Mouse (Mus musculus): ENCODE measurements around the gene Cep164. TPM values are rescaled to one million over a fixed set of nuclear protein-coding genes. Genes with fewer than 3 reads are reported as not detected.
"Not testable (repeated sequence)": the region's sequence is repeated elsewhere in the genome, so short reads cannot be mapped to it uniquely, and the experiment has no call there.

Gene Cep164
- polyA plus RNA-seq, 1 experiment from 2014 or later: 19.8 TPM

GRCm38 (mm10) chr9:45791456-45792142 lies 36.9 kb downstream of the Cep164 start:
- H3K9ac ChIP-seq (ENCODE audit: low read depth, low read length): no peak overlapping the region
- H3K4me2 ChIP-seq: no peak overlapping the region
- ATAC-seq (replicated peaks; ENCODE audit: insufficient number of reproducible peaks, low FRiP score, low TSS enrichment): no peak
- H3K27me3 ChIP-seq (ENCODE audit: control insufficient read depth, insufficient read depth, low read length): no peaks in the 10 kb centered on the region
- 77% methylated on average over 8 of the region's 8 CpGs for WGBS (ENCODE audit: insufficient replicate concordance)
- H3K36me3 ChIP-seq (ENCODE audit: control insufficient read depth, insufficient read depth, low read length): 0 out of 2 replicates have a peak, but pooled peaks cover 3% of the 10 kb centered on the region
- no peaks in the 10 kb centered on the region for H3K9me3 ChIP-seq (replicated peaks; ENCODE audit: control insufficient read depth, low read length)
- no peak overlapping the region for H3K27ac ChIP-seq (ENCODE audit: low read depth, low read length)
- no peak overlapping the region for H3K4me3 ChIP-seq (ENCODE audit: low read depth, low read length)
- H3K4me1 ChIP-seq (ENCODE audit: control insufficient read depth, insufficient read depth, low read length): 0 out of 2 replicates have a peak, but pooled peaks cover 6% of the 10 kb centered on the region

DNA sequence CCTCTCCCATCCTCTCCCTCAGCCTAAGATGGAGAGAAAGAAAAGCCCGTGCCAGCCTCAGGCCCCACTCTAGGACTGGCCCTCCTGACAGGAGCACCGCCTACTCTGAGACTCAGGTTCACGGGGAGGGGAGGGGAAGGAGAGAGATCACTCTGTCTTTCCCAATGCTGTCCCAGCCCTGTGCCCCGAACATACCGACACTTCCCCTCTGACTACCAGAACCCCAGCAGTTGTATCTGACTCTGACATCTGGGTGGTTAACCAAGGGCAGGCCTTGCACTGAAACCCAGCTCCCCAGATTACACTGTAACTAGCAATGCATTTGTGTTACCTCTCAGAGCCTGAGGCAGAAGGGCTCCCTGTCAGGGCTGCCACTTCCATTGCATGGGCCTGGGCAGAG lies 40.1 kb downstream of the Cep164 start:
- Histone ChIP-seq H3K4me3 (ENCODE audit: low read depth, low read length) (no peak overlapping the region), H3K9ac (ENCODE audit: low read depth, low read length) (no peak overlapping the region), H3K36me3 (ENCODE audit: control insufficient read depth, insufficient read depth, low read length) (peaks cover 6% of the 10 kb centered on the region; the same call in 1 of the 2 replicates), H3K4me2 (no peak overlapping the region), H3K9me3 (replicated peaks; ENCODE audit: control insufficient read depth, low read length) (no peaks in the 10 kb centered on the region), H3K27ac (ENCODE audit: low read depth, low read length) (no peak overlapping the region), H3K27me3 (ENCODE audit: control insufficient read depth, insufficient read depth, low read length) (no peaks in the 10 kb centered on the region), H3K4me1 (ENCODE audit: control insufficient read depth, insufficient read depth, low read length) (0 out of 2 replicates have a peak, but pooled peaks cover 6% of the 10 kb centered on the region)
- WGBS (ENCODE audit: insufficient replicate concordance): 52% methylated on average over 5 of the region's 5 CpGs
- no peak for ATAC-seq (replicated peaks; ENCODE audit: insufficient number of reproducible peaks, low FRiP score, low TSS enrichment)

DNA sequence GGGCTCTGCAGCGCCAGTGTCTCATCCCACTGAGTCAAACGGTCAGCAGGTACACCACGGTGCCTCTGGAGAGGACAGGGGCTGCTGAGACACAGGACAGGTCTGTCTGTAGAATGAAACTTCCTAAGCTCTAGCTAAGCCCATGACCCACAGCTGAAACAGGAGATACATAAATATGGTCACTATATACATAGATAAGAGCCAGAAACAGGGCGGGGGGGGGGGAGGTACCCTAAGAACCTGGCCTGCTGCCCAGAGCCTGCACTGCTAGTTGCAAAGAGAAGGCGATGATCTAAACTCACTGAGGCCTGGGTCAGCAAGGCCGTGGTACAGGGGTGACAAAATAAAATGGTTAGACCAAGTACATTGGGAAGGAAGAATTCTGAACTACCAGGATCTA lies 40.9 kb downstream of the Cep164 start:
- no peak for ATAC-seq (replicated peaks; ENCODE audit: insufficient number of reproducible peaks, low FRiP score, low TSS enrichment)
- Histone ChIP-seq H3K27ac (ENCODE audit: low read depth, low read length) (no peak overlapping the region), H3K9ac (ENCODE audit: low read depth, low read length) (no peak overlapping the region)

DNA sequence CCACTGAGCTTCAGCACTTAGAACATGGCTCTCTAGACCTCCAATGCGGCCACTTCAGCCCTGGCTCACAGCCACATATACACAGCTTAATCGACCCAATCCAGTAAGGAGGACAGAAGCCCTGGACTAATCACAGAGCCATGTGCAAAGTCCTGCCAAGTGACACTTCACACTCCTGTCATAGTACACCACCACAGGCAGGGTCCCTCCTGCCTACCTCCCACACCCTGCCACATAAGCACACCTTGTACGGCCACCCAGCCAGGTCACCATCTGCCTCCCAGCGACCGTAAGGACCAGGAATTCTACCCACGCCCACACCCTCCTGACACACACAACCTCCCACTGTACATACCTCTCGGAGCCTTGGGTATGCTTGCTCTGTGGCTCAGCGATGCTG lies 41.4 kb downstream of the Cep164 start:
- Histone ChIP-seq H3K9ac (ENCODE audit: low read depth, low read length) (no peak overlapping the region), H3K27me3 (ENCODE audit: control insufficient read depth, insufficient read depth, low read length) (no peaks in the 10 kb centered on the region), H3K4me2 (no peak overlapping the region), H3K4me1 (ENCODE audit: control insufficient read depth, insufficient read depth, low read length) (0 out of 2 replicates have a peak, but pooled peaks cover 6% of the 10 kb centered on the region), H3K36me3 (ENCODE audit: control insufficient read depth, insufficient read depth, low read length) (peaks cover 6% of the 10 kb centered on the region; the same call in 1 of the 2 replicates), H3K4me3 (ENCODE audit: low read depth, low read length) (no peak overlapping the region), H3K9me3 (replicated peaks; ENCODE audit: control insufficient read depth, low read length) (no peaks in the 10 kb centered on the region), H3K27ac (ENCODE audit: low read depth, low read length) (no peak overlapping the region)
- whole genome bisulfite sequencing (ENCODE audit: insufficient replicate concordance): 79% methylated on average over 8 of the region's 8 CpGs
- ATAC-seq (replicated peaks; ENCODE audit: insufficient number of reproducible peaks, low FRiP score, low TSS enrichment): no peak

More for the DNA sequence above, 40.9 kb downstream of the Cep164 start:
- Histone ChIP-seq H3K4me2 (no peak overlapping the region), H3K4me1 (ENCODE audit: control insufficient read depth, insufficient read depth, low read length) (0 out of 2 replicates have a peak, but pooled peaks cover 6% of the 10 kb centered on the region), H3K9me3 (replicated peaks; ENCODE audit: control insufficient read depth, low read length) (no peaks in the 10 kb centered on the region), H3K4me3 (ENCODE audit: low read depth, low read length) (no peak overlapping the region), H3K27me3 (ENCODE audit: control insufficient read depth, insufficient read depth, low read length) (no peaks in the 10 kb centered on the region), H3K36me3 (ENCODE audit: control insufficient read depth, insufficient read depth, low read length) (peaks cover 6% of the 10 kb centered on the region; the same call in 1 of the 2 replicates)
- WGBS (ENCODE audit: insufficient replicate concordance): 65% methylated on average over 6 of the region's 6 CpGs

DNA sequence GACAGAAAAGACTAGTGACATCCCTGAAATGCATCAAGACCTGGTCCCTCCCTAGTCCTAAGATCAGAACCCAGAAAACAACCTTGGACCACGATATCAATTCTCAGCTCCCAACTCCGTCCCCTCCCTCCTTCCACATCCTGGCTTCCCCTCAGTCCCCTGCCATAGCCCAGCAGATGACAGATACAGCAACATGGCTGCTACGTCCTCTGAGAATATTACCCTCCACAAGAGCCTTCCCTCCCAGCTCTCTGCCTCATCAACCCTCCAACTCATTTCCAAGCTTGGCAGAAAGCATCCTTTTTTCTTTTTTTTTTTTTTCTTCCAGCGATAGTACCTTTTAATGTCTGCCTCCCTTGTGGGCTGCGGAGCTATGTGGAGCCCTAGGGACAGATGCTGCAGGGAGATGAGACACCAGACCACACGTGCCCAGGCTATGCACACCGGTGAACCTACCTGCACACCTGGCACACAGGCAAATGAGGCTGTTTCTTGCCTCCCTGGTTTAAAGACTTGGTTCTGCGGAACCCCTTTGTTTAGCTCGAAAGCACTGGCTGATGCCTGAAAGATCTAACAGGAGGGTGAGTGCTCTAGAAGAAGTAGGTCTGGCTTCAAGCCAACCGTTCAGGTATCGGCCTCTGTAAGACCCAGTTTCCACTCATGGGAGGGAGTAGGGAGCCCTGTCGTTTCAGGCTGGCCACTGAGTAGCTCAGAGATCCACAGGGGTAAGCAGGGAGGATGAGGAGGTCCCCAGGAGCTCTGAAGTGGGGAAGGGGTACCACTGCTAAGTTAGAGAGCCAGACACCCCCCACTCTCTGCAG lies 45.0 kb downstream of the Cep164 start:
- no peak overlapping the region for H3K4me2 ChIP-seq
- H3K9ac ChIP-seq (ENCODE audit: low read depth, low read length): no peak overlapping the region
- H3K27me3 ChIP-seq (ENCODE audit: control insufficient read depth, insufficient read depth, low read length): no peaks in the 10 kb centered on the region
- H3K4me3 ChIP-seq (ENCODE audit: low read depth, low read length): no peak overlapping the region
- WGBS (ENCODE audit: insufficient replicate concordance): 82% methylated on average over 12 of the region's 12 CpGs
- H3K36me3 ChIP-seq (ENCODE audit: control insufficient read depth, insufficient read depth, low read length): peaks cover 5% of the 10 kb centered on the region; the same call in 1 of the 2 replicates
- ATAC-seq (replicated peaks; ENCODE audit: insufficient number of reproducible peaks, low FRiP score, low TSS enrichment): no peak
- no peak overlapping the region for H3K27ac ChIP-seq (ENCODE audit: low read depth, low read length)
- no peaks in the 10 kb centered on the region for H3K9me3 ChIP-seq (replicated peaks; ENCODE audit: control insufficient read depth, low read length)
- 0 out of 2 replicates have a peak, but pooled peaks cover 6% of the 10 kb centered on the region for H3K4me1 ChIP-seq (ENCODE audit: control insufficient read depth, insufficient read depth, low read length)

DNA sequence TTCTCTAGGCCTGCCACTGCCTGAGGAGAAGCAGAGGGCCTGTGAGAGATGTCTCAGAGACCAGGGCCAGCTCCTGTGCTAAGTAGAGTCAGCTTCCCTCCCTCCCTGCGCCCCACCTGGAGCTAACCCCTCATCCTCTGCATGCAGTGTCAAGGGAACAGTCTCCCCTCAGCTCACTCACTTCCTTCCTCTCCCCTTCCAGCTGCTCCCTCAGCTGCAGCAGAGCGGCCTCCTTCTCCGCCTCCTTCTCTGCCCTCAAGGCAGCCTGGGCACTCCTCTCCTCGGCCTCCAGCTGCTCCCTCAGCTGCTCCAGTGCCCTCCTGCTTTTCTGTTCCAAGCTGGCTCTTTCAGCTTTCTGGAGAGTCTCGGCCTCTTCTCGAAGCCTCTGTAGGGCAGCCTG lies 49.3 kb downstream of the Cep164 start:
- Histone ChIP-seq H3K27me3 (ENCODE audit: control insufficient read depth, insufficient read depth, low read length) (no peaks in the 10 kb centered on the region), H3K4me2 (no peak overlapping the region), H3K4me3 (ENCODE audit: low read depth, low read length) (no peak overlapping the region), H3K27ac (ENCODE audit: low read depth, low read length) (no peak overlapping the region), H3K9ac (ENCODE audit: low read depth, low read length) (no peak overlapping the region), H3K4me1 (ENCODE audit: control insufficient read depth, insufficient read depth, low read length) (no peaks in the 10 kb centered on the region), H3K36me3 (ENCODE audit: control insufficient read depth, insufficient read depth, low read length) (0 out of 2 replicates have a peak, but pooled peaks cover 6% of the 10 kb centered on the region), H3K9me3 (replicated peaks; ENCODE audit: control insufficient read depth, low read length) (no peaks in the 10 kb centered on the region)
- 87% methylated on average over 6 of the region's 6 CpGs for WGBS (ENCODE audit: insufficient replicate concordance)
- ATAC-seq (replicated peaks; ENCODE audit: insufficient number of reproducible peaks, low FRiP score, low TSS enrichment): no peak

- H3K9me3 ChIP-seq (replicated peaks; ENCODE audit: control insufficient read depth, low read length); H3K27ac ChIP-seq (ENCODE audit: low read depth, low read length); H3K9ac ChIP-seq (ENCODE audit: low read depth, low read length); H3K4me2 ChIP-seq; H3K4me3 ChIP-seq (ENCODE audit: low read depth, low read length); H3K27me3 ChIP-seq (ENCODE audit: control insufficient read depth, insufficient read depth, low read length); H3K36me3 ChIP-seq (ENCODE audit: control insufficient read depth, insufficient read depth, low read length); H3K4me1 ChIP-seq (ENCODE audit: control insufficient read depth, insufficient read depth, low read length); ATAC-seq (replicated peaks; ENCODE audit: insufficient number of reproducible peaks, low FRiP score, low TSS enrichment): not testable (repeated sequence)
- 67% methylated on average over 3 of the region's 3 CpGs for WGBS (ENCODE audit: insufficient replicate concordance)
Measured at GRCm38 (mm10) chr9:45776176-45776575, 52.3 kb downstream of the Cep164 start.

DNA sequence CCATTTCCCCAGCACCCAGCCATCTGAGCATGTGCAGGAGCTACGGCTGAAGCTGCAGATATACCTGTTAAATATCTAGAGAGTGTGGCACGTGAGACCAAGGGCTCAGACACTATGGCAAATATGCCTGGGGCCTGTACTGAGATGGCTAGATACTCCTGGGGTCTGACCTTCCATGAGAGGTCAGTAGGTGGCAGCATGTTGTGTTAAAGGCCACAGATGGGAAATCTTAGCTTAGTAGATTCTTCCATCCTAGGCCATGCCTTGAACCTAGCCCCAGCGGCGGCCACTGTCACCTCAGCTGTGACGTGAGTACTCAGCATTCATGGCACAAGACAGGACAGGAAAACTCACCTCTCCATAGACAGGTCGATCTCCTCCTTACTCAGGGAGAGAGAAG lies 54.4 kb downstream of the Cep164 start:
- no peak overlapping the region for H3K4me3 ChIP-seq (ENCODE audit: low read depth, low read length)
- H3K4me1 ChIP-seq (ENCODE audit: control insufficient read depth, insufficient read depth, low read length): no peaks in the 10 kb centered on the region
- no peak for ATAC-seq (replicated peaks; ENCODE audit: insufficient number of reproducible peaks, low FRiP score, low TSS enrichment)
- no peak overlapping the region for H3K4me2 ChIP-seq
- peaks cover 7% of the 10 kb centered on the region; the same call in 1 of the 2 replicates for H3K36me3 ChIP-seq (ENCODE audit: control insufficient read depth, insufficient read depth, low read length)
- no peak overlapping the region for H3K27ac ChIP-seq (ENCODE audit: low read depth, low read length)
- no peaks in the 10 kb centered on the region for H3K9me3 ChIP-seq (replicated peaks; ENCODE audit: control insufficient read depth, low read length)
- H3K27me3 ChIP-seq (ENCODE audit: control insufficient read depth, insufficient read depth, low read length): no peaks in the 10 kb centered on the region
- WGBS (ENCODE audit: insufficient replicate concordance): 76% methylated on average over 6 of the region's 6 CpGs
- no peak overlapping the region for H3K9ac ChIP-seq (ENCODE audit: low read depth, low read length)

Measured in heart, embryonic 11.5 days (tissue).